Mouse (Mus musculus) limb, embryonic 15.5 days (tissue): ENCODE data around the gene Rab11fip5. TPM values are rescaled to one million over a fixed set of nuclear protein-coding genes. Genes with fewer than 3 reads are reported as not detected.

Experiments
- ATAC-seq: fragments of 200-750 bp; cut with Nextera tagmentation; 2 replicates; pipeline ENCODE4 v1.8.0; 2017; ENCODE audit warnings: low read depth, moderate TSS enrichment; ENCODE audit not compliant: insufficient number of reproducible peaks, low FRiP score, low TSS enrichment
- H3K27ac ChIP-seq: fragments of 300-500 bp; sonication (generic); 2 replicates; pipeline ENCODE4 v1.5.1; 2015; ENCODE audit warnings: moderate library complexity, mild to moderate bottlenecking, inconsistent platforms
- H3K27me3 ChIP-seq: fragments of 300-500 bp; sonication (generic); 2 replicates; pipeline ENCODE4 v1.6.1; 2015; ENCODE audit warnings: inconsistent platforms
- H3K36me3 ChIP-seq: fragments of 300-500 bp; sonication (generic); 2 replicates; pipeline ENCODE4 v1.6.1; 2015; ENCODE audit warnings: inconsistent platforms
- H3K4me1 ChIP-seq: fragments of 300-500 bp; sonication (generic); 2 replicates; pipeline ENCODE4 v1.6.1; 2015; ENCODE audit warnings: inconsistent platforms
- H3K4me2 ChIP-seq: fragments of 300-500 bp; sonication (generic); 2 replicates; pipeline ENCODE4 v1.6.1; 2015; ENCODE audit warnings: mild to moderate bottlenecking, inconsistent platforms
- H3K4me3 ChIP-seq: fragments of 300-500 bp; sonication (generic); 2 replicates; pipeline ENCODE4 v1.5.1; 2015; ENCODE audit warnings: mild to moderate bottlenecking, inconsistent platforms
- H3K9ac ChIP-seq: fragments of 300-500 bp; sonication (generic); 2 replicates; pipeline ENCODE4 v1.6.1; 2015; ENCODE audit warnings: inconsistent platforms
- H3K9me3 ChIP-seq: fragments of 300-500 bp; sonication (generic); 2 replicates; pipeline ENCODE4 v1.6.1; 2016; ENCODE audit warnings: inconsistent platforms
- WGBS: fragments of 180-500 bp; shearing (Covaris S2); methylation state at CpG from one replicate; pipeline ENCODE4 v1.1.7; 2015; 5-methylcytosine and 5-hydroxymethylcytosine counted together
- polyA plus RNA-seq: library from polyadenylated mRNA; unstranded; fragments of >200 nt; fragmentation: Nextera tagmentation; extraction: Ambion mirVana; gene quantifications from 2 replicates; pipeline ENCODE4 v1.2.1, GENCODE M21; 2015

Rab11fip5 gene
- polyA plus RNA-seq, 1 experiment from 2014 or later, result 21.7 TPM

DNA sequence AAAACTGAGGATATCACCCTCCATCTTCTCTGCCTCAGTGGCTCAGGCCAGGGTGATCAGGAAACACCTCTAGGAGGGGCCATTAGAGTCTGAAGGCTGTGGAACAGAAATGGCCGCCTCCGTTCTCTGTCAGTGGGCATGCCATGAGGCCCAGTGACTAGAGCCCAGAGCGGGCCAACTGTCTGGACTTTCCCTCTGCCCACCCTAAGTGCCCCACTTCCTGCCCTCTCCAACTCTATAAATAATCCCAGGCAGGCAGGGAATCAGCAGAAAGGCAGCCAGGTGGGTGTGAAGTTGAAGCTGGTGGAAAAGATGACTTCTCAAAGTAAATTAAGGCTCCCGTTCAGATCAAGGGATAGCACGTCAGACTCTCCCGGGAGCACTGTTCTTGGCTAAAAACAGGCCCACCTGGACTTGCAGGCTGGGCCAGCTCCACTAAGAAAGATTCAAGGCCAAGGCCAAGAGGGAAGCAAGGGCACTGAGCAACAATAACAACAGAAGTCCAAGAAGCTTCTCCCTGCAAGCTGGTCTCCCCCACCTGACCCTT lies 2.5 kb downstream of the Rab11fip5 start:
- Histone ChIP-seq H3K4me3 (peak overlapping the region; percentile 87), H3K27ac (peak overlapping the region; percentile 40; the same call in 1 of the 2 replicates), H3K36me3 (0 out of 2 replicates have a peak, but pooled peaks cover 2% of the 10 kb centered on the region), H3K4me2 (peak overlapping the region; percentile 87; the same call in 1 of the 2 replicates), H3K9me3 (no peaks in the 10 kb centered on the region), H3K27me3 (no peaks in the 10 kb centered on the region), H3K4me1 (peaks cover 70% of the 10 kb centered on the region), H3K9ac (no peak overlapping the region)
- ATAC-seq, result no peak
- 69% methylated on average over 6 of the region's 6 CpGs for WGBS

DNA sequence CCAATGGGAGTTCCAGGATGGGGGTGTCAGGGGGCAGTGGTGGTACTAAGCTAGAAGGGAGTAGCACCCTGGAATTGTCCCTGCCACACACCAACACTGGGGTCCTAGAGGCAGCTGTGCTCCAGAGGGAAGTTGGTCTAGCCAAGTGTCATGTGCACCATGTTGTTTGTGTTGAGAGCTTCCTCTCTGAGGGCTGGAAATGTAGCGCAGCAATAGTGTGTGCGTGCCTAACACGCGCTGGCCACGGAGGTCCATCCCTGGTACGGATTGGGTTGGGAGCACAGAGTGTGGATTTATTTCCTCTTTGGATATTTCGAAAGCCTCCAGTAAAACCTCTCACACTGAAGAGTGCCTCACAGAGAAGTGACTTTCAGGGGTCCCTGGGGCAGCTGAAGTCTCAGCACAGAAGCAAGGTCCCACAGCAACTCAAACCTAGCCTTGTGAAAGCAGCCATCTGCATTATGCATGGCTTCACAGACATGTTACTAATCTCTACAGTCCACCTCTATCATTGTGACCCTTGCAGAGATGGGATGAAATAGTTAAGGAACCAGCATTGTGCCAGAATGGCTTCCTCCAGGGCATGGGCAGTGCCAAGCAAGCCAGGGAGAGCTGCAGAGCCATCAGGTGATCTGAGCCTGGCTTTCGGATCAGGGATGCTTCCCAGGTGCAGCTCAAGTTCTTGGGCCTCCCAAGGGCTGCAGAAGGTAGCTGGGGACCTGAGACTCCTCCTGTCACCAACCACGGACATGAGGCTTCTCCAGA lies 3.6 kb downstream of the Rab11fip5 start:
- WGBS, result 88% methylated on average over 9 of the region's 9 CpGs

DNA sequence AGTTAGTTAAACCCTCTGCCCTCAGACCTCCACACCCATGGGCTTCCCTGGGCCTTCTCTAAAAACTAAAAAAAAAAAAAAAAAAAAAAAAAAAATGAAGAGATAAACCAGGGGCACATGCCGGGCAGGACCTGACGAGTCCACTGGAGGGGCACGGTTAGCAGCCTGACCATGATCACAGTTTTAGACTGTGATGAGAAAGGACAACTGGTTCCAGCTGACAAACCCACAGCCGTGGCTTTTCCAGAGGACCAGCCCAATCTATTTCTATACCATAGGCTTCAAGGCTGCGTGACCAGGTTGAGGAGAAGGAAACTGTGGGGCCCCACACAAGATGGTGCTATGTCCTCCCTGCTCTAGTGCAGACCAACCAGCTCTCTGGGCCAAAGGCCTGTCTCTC lies 4.4 kb downstream of the Rab11fip5 start:
- Histone ChIP-seq H3K4me1 (peaks cover 80% of the 10 kb centered on the region), H3K27me3 (no peaks in the 10 kb centered on the region), H3K4me3 (no peak overlapping the region), H3K4me2 (no peak overlapping the region), H3K9ac (no peak overlapping the region), H3K36me3 (0 out of 2 replicates have a peak, but pooled peaks cover 2% of the 10 kb centered on the region), H3K27ac (peak overlapping the region; percentile 74), H3K9me3 (no peaks in the 10 kb centered on the region)
- WGBS, result 84% methylated on average over 5 of the region's 5 CpGs
- no peak for ATAC-seq

More for the DNA sequence above, 3.6 kb downstream of the Rab11fip5 start:
- H3K4me3 ChIP-seq, result no peak overlapping the region
- peaks cover 81% of the 10 kb centered on the region for H3K4me1 ChIP-seq
- 0 out of 2 replicates have a peak, but pooled peaks cover 2% of the 10 kb centered on the region for H3K36me3 ChIP-seq
- ATAC-seq, result no peak
- no peak overlapping the region for H3K4me2 ChIP-seq
- H3K9me3 ChIP-seq, result no peaks in the 10 kb centered on the region
- H3K27ac ChIP-seq, result peak overlapping the region; percentile 74; the same call in 1 of the 2 replicates
- H3K9ac ChIP-seq, result no peak overlapping the region
- H3K27me3 ChIP-seq, result no peaks in the 10 kb centered on the region

DNA sequence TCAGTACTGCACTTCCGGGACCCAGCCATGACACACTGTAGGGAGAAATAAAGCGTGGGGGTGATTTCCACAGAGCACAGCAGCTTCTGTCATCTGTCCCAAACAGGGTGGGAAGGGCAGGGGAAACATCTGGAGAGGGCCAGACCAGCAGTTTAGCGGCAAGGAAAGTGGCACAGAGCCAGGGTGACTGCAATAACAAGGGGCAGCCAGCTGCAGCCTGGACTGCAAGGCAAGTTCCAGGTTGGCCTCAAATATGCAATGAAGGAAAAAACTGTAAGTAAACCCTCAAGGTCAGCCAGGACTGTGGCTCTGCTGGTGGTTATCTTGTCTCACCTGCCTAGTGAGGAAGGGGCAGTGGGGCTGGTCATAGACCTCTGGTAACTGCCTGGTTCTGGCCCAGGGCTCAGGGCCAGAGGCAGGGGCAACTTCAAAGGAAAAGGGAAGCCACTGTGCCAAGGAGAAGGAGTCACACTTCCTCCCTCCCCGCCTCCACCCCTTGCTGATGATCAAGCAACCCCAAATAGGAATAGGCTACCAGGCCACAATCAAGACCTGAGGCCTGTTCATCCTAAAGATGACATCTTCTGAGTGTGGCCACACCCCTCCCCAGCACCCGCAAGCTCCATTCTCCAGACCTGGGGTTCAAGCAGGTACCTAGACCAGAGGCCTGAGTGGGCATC lies 5.1 kb downstream of the Rab11fip5 start:
- Histone ChIP-seq H3K27ac (peak overlapping the region; percentile 74), H3K9ac (no peak overlapping the region), H3K36me3 (peaks cover 4% of the 10 kb centered on the region; the same call in 1 of the 2 replicates), H3K27me3 (no peaks in the 10 kb centered on the region), H3K4me3 (no peak overlapping the region), H3K4me1 (peaks cover 78% of the 10 kb centered on the region), H3K4me2 (0 out of 2 replicates have a peak overlapping the region, but pooled peaks have one; percentile 7), H3K9me3 (no peaks in the 10 kb centered on the region)
- 45% methylated on average over 5 of the region's 5 CpGs for WGBS
- ATAC-seq, result peak; percentile 62; the same call in 1 of the 2 replicates

DNA sequence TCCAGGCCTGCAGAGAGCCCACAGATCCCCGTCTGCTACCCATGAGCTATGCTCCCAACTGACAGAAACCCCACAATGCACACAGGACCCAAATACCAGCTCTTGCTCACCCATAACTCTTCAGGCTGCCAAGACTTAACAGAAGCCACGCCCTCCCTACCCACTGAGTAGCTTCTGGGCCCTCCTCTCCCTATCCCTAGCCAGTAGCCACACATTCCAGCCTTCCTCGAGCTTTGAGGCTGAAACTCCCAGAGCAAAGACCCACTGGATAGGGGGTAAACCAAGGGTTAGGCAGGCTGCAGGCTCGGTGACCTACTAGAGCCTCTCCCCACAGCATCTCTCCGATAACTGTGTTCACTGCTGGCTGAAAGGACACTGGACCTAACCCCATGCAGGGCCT lies 5.7 kb downstream of the Rab11fip5 start:
- Histone ChIP-seq H3K36me3 (peaks cover 4% of the 10 kb centered on the region; the same call in 1 of the 2 replicates), H3K4me2 (0 out of 2 replicates have a peak overlapping the region, but pooled peaks have one; percentile 7), H3K9me3 (no peaks in the 10 kb centered on the region), H3K4me1 (peaks cover 77% of the 10 kb centered on the region), H3K27me3 (no peaks in the 10 kb centered on the region), H3K27ac (peak overlapping the region; percentile 74), H3K4me3 (no peak overlapping the region), H3K9ac (no peak overlapping the region)
- ATAC-seq, result no peak
- WGBS, result 62% methylated on average over 5 of the region's 5 CpGs

DNA sequence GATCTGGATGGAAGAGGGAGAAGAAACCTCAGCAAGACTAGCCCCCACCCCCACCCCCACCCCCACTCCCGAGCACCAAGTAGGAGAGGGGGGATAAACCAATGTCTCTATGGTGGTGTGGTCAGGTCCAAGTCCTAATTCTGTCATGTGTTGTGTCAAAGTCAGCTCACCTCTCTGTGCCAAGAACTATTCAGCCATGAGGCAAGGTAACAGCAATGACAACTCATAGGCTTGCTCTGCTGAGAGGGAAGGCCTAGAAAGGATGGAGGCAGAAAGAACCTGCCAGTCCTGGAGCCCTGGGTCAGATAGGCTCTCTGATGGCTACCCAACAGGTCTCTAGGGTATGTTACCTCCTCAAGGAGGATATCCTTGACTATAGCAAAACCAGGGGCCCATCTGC lies 6.3 kb downstream of the Rab11fip5 start:
- no peaks in the 10 kb centered on the region for H3K27me3 ChIP-seq
- peaks cover 4% of the 10 kb centered on the region; the same call in 1 of the 2 replicates for H3K36me3 ChIP-seq
- no peak for ATAC-seq
- 93% methylated on average over 1 of the region's 1 CpGs for WGBS
- H3K4me1 ChIP-seq, result peaks cover 72% of the 10 kb centered on the region
- peak overlapping the region; percentile 74 for H3K27ac ChIP-seq
- H3K9me3 ChIP-seq, result no peaks in the 10 kb centered on the region
- no peak overlapping the region for H3K9ac ChIP-seq
- 0 out of 2 replicates have a peak overlapping the region, but pooled peaks have one; percentile 7 for H3K4me2 ChIP-seq
- no peak overlapping the region for H3K4me3 ChIP-seq

DNA sequence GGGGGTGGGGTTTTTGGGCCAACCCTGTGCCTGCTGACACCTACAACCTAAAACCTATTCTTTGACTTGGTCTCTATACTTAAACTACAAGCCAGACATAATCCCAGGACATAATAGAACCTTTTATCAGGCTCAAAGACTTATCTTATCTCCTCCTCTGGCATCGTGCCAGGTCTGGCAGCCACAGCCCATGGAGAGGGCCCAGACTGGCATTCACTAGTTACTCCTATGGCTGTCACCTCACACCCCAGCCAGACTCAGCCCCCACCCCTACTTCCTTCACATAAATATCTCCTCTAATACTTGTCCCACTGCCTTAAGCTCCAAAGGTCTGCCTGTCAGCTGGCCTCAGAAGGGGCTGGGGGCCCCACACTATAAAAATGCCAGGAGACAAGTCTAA lies 8.0 kb downstream of the Rab11fip5 start:
- Histone ChIP-seq H3K27me3 (no peaks in the 10 kb centered on the region), H3K9ac (no peak overlapping the region), H3K4me2 (no peak overlapping the region), H3K4me3 (no peak overlapping the region), H3K4me1 (peaks cover 54% of the 10 kb centered on the region), H3K9me3 (no peaks in the 10 kb centered on the region), H3K36me3 (peaks cover 2% of the 10 kb centered on the region; the same call in 1 of the 2 replicates), H3K27ac (no peak overlapping the region)
- no peak for ATAC-seq
- WGBS, result 67% methylated on average over 1 of the region's 1 CpGs

DNA sequence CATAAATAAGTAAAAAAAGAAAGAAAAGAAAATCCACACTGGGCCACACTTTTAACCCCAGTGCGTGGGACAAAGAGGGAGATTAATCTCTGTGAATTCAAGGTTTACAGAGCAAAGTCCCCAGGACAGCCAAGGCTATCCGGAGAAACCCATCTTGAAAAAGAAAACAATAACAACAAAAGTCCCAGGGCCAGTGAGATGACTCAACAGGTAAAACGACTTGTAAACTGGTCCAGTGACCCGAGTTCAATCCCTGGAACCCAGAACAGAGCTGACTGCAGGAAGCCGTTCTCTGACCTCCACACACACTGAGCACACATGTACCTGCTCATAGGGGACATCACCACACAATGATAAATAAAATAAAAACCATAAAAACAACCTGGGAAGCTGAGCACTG lies 10.0 kb downstream of the Rab11fip5 start:
- Histone ChIP-seq H3K4me2 (no peak overlapping the region), H3K9ac (no peak overlapping the region), H3K9me3 (no peaks in the 10 kb centered on the region), H3K4me1 (peaks cover 34% of the 10 kb centered on the region), H3K27me3 (no peaks in the 10 kb centered on the region), H3K4me3 (no peak overlapping the region), H3K27ac (0 out of 2 replicates have a peak overlapping the region, but pooled peaks have one; percentile 22), H3K36me3 (peaks cover 2% of the 10 kb centered on the region; the same call in 1 of the 2 replicates)
- WGBS, result 71% methylated on average over 5 of the region's 5 CpGs
- ATAC-seq, result no peak

DNA sequence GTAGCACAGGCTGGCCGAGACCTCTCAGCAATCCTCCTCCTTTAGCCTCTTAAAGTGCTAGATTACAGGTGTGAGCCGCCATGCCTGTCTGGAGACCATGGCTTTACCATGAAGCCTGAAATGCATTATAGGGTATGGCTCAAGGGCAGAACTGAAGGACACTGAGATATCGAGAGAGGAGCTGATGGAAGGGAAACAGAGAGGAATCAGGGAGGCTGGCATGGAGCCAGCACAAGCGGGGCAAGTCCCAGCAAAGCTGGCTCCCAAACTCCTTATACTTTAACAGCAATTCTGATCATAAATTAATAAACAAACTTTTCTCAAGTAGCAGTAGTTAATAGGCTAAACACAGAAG lies 10.6 kb downstream of the Rab11fip5 start:
- peaks cover 2% of the 10 kb centered on the region; the same call in 1 of the 2 replicates for H3K36me3 ChIP-seq
- ATAC-seq, result no peak
- H3K4me3 ChIP-seq, result no peak overlapping the region
- no peaks in the 10 kb centered on the region for H3K9me3 ChIP-seq
- H3K4me2 ChIP-seq, result no peak overlapping the region
- H3K4me1 ChIP-seq, result peaks cover 29% of the 10 kb centered on the region
- no peak overlapping the region for H3K27ac ChIP-seq
- no peak overlapping the region for H3K9ac ChIP-seq
- no peaks in the 10 kb centered on the region for H3K27me3 ChIP-seq
- WGBS, result 71% methylated on average over 4 of the region's 4 CpGs

DNA sequence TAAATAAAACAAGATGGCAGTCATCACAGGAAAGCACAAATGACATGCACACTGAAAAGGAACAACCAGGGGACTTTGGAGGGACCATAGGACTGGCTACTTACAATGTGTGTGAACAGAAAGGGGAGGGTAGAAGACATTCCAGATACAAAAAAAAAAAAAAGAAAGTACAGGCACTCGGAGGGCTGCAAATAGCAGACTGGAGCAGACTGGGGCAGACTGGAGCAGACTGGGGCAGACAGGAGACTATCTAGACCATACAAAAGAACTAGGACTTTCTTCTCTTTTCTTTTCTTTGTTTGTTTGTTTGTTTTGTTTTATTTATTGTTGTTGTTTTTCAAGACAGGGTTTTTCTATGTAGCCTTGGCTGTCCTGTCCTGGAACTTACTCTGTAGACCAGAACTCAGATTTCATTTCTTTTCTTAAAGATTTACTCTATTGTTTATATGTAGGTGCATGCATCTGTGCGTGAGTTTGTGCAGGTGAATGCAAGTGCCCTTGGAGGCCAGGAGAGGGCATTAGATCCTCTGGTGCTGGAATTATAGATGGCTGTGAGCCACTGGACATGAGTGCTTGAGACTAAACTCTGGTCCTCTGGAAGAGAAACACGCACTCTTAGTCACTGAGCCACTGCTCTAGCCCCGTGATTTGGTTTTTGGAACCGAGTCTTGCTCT lies 11.1 kb downstream of the Rab11fip5 start:
- H3K9ac ChIP-seq, result no peak overlapping the region
- 89% methylated on average over 5 of the region's 5 CpGs for WGBS
- no peak for ATAC-seq

DNA sequence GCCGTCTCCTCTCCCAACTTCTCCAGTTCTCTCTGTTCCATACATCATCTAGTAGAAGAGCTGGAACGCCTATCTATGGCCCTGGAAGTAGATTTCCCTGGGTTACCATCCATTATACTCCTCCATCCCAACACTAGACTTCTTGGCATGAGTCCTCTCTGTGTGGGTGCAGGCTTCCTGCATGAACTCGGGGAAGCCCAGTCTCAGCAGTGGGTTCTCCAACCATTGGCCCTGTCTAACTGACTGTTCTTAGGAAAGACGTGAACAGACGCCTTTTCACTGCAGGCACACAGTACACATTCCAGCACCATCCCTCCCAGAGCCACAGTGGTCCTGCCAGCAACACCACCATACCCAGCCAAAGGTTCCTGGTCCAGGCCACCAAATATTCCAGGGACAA lies 11.8 kb downstream of the Rab11fip5 start:
- ATAC-seq, result no peak
- no peak overlapping the region for H3K4me2 ChIP-seq
- H3K9me3 ChIP-seq, result no peaks in the 10 kb centered on the region
- peaks cover 17% of the 10 kb centered on the region for H3K4me1 ChIP-seq
- H3K27me3 ChIP-seq, result no peaks in the 10 kb centered on the region
- H3K4me3 ChIP-seq, result no peak overlapping the region
- H3K9ac ChIP-seq, result no peak overlapping the region
- H3K27ac ChIP-seq, result no peak overlapping the region
- 76% methylated on average over 5 of the region's 5 CpGs for WGBS
- H3K36me3 ChIP-seq, result peaks cover 2% of the 10 kb centered on the region; the same call in 1 of the 2 replicates

More for the DNA sequence above, 11.1 kb downstream of the Rab11fip5 start:
- Histone ChIP-seq H3K9me3 (no peaks in the 10 kb centered on the region), H3K27ac (no peak overlapping the region), H3K4me1 (peaks cover 24% of the 10 kb centered on the region), H3K4me3 (no peak overlapping the region), H3K27me3 (no peaks in the 10 kb centered on the region), H3K36me3 (peaks cover 2% of the 10 kb centered on the region; the same call in 1 of the 2 replicates), H3K4me2 (no peak overlapping the region)
